Mouse (Mus musculus): Measurements from ENCODE around the gene Mgst3.

DNA sequence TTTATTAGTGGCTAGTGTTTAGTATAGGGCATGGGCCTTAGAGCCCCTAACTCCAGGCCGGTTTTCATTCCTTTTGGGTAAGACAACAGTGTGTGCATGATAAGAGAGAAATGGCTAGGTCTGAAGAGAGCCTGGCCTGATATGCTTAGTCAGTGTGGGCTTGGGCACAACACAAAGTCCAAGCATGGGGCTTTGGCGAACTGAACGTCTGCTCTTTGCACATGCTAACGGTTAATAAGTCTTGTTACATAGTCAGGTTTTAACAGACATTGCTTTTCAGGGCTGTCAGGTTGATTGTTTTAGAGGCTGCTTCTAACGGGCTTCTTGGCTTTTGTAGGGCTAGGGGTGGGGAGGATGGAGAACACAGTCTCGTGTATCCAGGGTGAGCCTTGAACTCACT, 27.0 kb downstream of the Mgst3 start:
- no peak for TF ChIP-seq CTCF (conservative IDR thresholded peaks at IDR 0.05; ENCODE audit: insufficient read depth, insufficient read length, low read depth, low read length)
- no peak for TF ChIP-seq POLR2A (IDR thresholded peaks at IDR 0.05; ENCODE audit: low read depth, low read length)

All from kidney, adult 2 months (tissue).